Mouse (Mus musculus): ENCODE measurements at regions not wholly inside any gene's neighbourhood (a gene's known extent, or its start where the extent isn't known, plus 50 kb on each side); places are given as distances from the start of the nearest gene placed in this dataset.

- WGBS: 41% methylated on average over 3 of the region's 3 CpGs
- Histone ChIP-seq H3K4me2 (no peak overlapping the region), H3K9ac (no peak overlapping the region), H3K27ac (no peak overlapping the region), H3K4me1 (peaks cover 35% of the 10 kb centered on the region), H3K4me3 (replicated peaks) (no peak overlapping the region), H3K9me3 (replicated peaks) (no peaks in the 10 kb centered on the region), H3K27me3 (no peaks in the 10 kb centered on the region), H3K36me3 (no peaks in the 10 kb centered on the region)
- ATAC-seq (replicated peaks; ENCODE audit: low FRiP score): 0 out of 2 replicates have a peak, but pooled peaks have one; percentile 26
Measured at GRCm38 (mm10) chr9:14199116-14199515, 75.8 kb upstream of the Sesn3 start.

- Histone ChIP-seq H3K4me1 (peaks cover 39% of the 10 kb centered on the region), H3K9me3 (replicated peaks) (no peaks in the 10 kb centered on the region), H3K4me2 (no peak overlapping the region), H3K36me3 (no peaks in the 10 kb centered on the region), H3K27me3 (no peaks in the 10 kb centered on the region), H3K27ac (no peak overlapping the region), H3K9ac (no peak overlapping the region), H3K4me3 (replicated peaks) (no peak overlapping the region)
- 52% methylated on average over 9 of the region's 9 CpGs for WGBS
- 0 out of 2 replicates have a peak, but pooled peaks have one; percentile 34 for ATAC-seq (replicated peaks; ENCODE audit: low FRiP score)
Measured at GRCm38 (mm10) chr9:14199983-14200700, 74.7 kb upstream of the Sesn3 start.

- Histone ChIP-seq H3K27me3 (no peaks in the 10 kb centered on the region), H3K4me2 (no peak overlapping the region), H3K9ac (no peak overlapping the region), H3K4me3 (replicated peaks) (no peak overlapping the region), H3K27ac (no peak overlapping the region), H3K4me1 (peaks cover 39% of the 10 kb centered on the region), H3K36me3 (no peaks in the 10 kb centered on the region), H3K9me3 (replicated peaks) (no peaks in the 10 kb centered on the region)
- no peak for ATAC-seq (replicated peaks; ENCODE audit: low FRiP score)
- whole genome bisulfite sequencing: 89% methylated on average over 4 of the region's 4 CpGs
Measured at GRCm38 (mm10) chr9:14200852-14201251, 74.0 kb upstream of the Sesn3 start.

- H3K36me3 ChIP-seq: no peaks in the 10 kb centered on the region
- no peak overlapping the region for H3K9ac ChIP-seq
- 66% methylated on average over 10 of the region's 10 CpGs for WGBS
- H3K27ac ChIP-seq: peak overlapping the region; percentile 59
- H3K4me2 ChIP-seq: no peak overlapping the region
- H3K4me3 ChIP-seq (replicated peaks): no peak overlapping the region
- H3K27me3 ChIP-seq: no peaks in the 10 kb centered on the region
- H3K9me3 ChIP-seq (replicated peaks): no peaks in the 10 kb centered on the region
- peak; percentile 49; the same call in 1 of the 2 replicates for ATAC-seq (replicated peaks; ENCODE audit: low FRiP score)
- peaks cover 41% of the 10 kb centered on the region for H3K4me1 ChIP-seq
Measured at GRCm38 (mm10) chr9:14202551-14203306, 72.1 kb upstream of the Sesn3 start.

- no peaks in the 10 kb centered on the region for H3K36me3 ChIP-seq
- H3K4me3 ChIP-seq (replicated peaks): no peak overlapping the region
- ATAC-seq (replicated peaks; ENCODE audit: low FRiP score): no peak
- H3K27me3 ChIP-seq: no peaks in the 10 kb centered on the region
- H3K27ac ChIP-seq: peak overlapping the region; percentile 59
- H3K9me3 ChIP-seq (replicated peaks): no peaks in the 10 kb centered on the region
- WGBS: 65% methylated on average over 2 of the region's 2 CpGs
- no peak overlapping the region for H3K9ac ChIP-seq
- no peak overlapping the region for H3K4me2 ChIP-seq
- peaks cover 43% of the 10 kb centered on the region for H3K4me1 ChIP-seq
Measured at GRCm38 (mm10) chr9:14203307-14203695, 71.6 kb upstream of the Sesn3 start.

GRCm38 (mm10) chr9:14203768-14204416 is 71.0 kb upstream of the Sesn3 start:
- H3K4me1 ChIP-seq: peaks cover 43% of the 10 kb centered on the region
- H3K9me3 ChIP-seq (replicated peaks): no peaks in the 10 kb centered on the region
- H3K4me2 ChIP-seq: no peak overlapping the region
- no peak overlapping the region for H3K4me3 ChIP-seq (replicated peaks)
- H3K27ac ChIP-seq: 0 out of 2 replicates have a peak overlapping the region, but pooled peaks have one; percentile 57
- ATAC-seq (replicated peaks; ENCODE audit: low FRiP score): no peak
- H3K27me3 ChIP-seq: no peaks in the 10 kb centered on the region
- WGBS: 65% methylated on average over 11 of the region's 11 CpGs
- no peak overlapping the region for H3K9ac ChIP-seq
- no peaks in the 10 kb centered on the region for H3K36me3 ChIP-seq

- Histone ChIP-seq H3K36me3 (no peaks in the 10 kb centered on the region), H3K27me3 (no peaks in the 10 kb centered on the region), H3K9ac (no peak overlapping the region), H3K4me2 (no peak overlapping the region), H3K4me1 (peaks cover 35% of the 10 kb centered on the region), H3K4me3 (replicated peaks) (no peak overlapping the region), H3K27ac (no peak overlapping the region), H3K9me3 (replicated peaks) (no peaks in the 10 kb centered on the region)
- no peak for ATAC-seq (replicated peaks; ENCODE audit: low FRiP score)
- WGBS: 86% methylated on average over 1 of the region's 1 CpGs
Measured at GRCm38 (mm10) chr9:14204817-14205216, 70.0 kb upstream of the Sesn3 start.

- no peaks in the 10 kb centered on the region for H3K27me3 ChIP-seq
- WGBS: 79% methylated on average over 16 of the region's 16 CpGs
- no peak overlapping the region for H3K9ac ChIP-seq
- ATAC-seq (replicated peaks; ENCODE audit: low FRiP score): no peak; the same call in 1 of the 2 replicates
- H3K9me3 ChIP-seq (replicated peaks): no peaks in the 10 kb centered on the region
- H3K4me3 ChIP-seq (replicated peaks): no peak overlapping the region
- H3K27ac ChIP-seq: no peak overlapping the region
- no peaks in the 10 kb centered on the region for H3K36me3 ChIP-seq
- H3K4me1 ChIP-seq: peaks cover 25% of the 10 kb centered on the region
- H3K4me2 ChIP-seq: no peak overlapping the region
Measured at GRCm38 (mm10) chr9:14206838-14207560, 67.9 kb upstream of the Sesn3 start.

- Histone ChIP-seq H3K4me2 (no peak overlapping the region), H3K9me3 (replicated peaks) (no peaks in the 10 kb centered on the region), H3K4me3 (replicated peaks) (no peak overlapping the region), H3K4me1 (peaks cover 21% of the 10 kb centered on the region), H3K27me3 (no peaks in the 10 kb centered on the region), H3K36me3 (no peaks in the 10 kb centered on the region), H3K27ac (no peak overlapping the region), H3K9ac (no peak overlapping the region)
- peak; percentile 20; the same call in 1 of the 2 replicates for ATAC-seq (replicated peaks; ENCODE audit: low FRiP score)
- WGBS: 53% methylated on average over 3 of the region's 3 CpGs
Measured at GRCm38 (mm10) chr9:14207561-14207936, 67.3 kb upstream of the Sesn3 start.

- WGBS: 46% methylated on average over 2 of the region's 2 CpGs
- Histone ChIP-seq H3K4me3 (replicated peaks) (no peak overlapping the region), H3K36me3 (no peaks in the 10 kb centered on the region), H3K4me1 (peaks cover 17% of the 10 kb centered on the region), H3K27me3 (no peaks in the 10 kb centered on the region), H3K9me3 (replicated peaks) (no peaks in the 10 kb centered on the region), H3K27ac (peak overlapping the region; percentile 23; the same call in 1 of the 2 replicates), H3K9ac (no peak overlapping the region), H3K4me2 (no peak overlapping the region)
- ATAC-seq (replicated peaks; ENCODE audit: low FRiP score): peak; percentile 81; the same call in 1 of the 2 replicates
Measured at GRCm38 (mm10) chr9:14213283-14213682, 61.6 kb upstream of the Sesn3 start.

- Histone ChIP-seq H3K4me2 (no peak overlapping the region), H3K27ac (no peak overlapping the region), H3K4me1 (peaks cover 17% of the 10 kb centered on the region), H3K4me3 (replicated peaks) (no peak overlapping the region), H3K36me3 (no peaks in the 10 kb centered on the region), H3K9ac (no peak overlapping the region), H3K27me3 (no peaks in the 10 kb centered on the region), H3K9me3 (replicated peaks) (no peaks in the 10 kb centered on the region)
- no peak for ATAC-seq (replicated peaks; ENCODE audit: low FRiP score)
- 66% methylated on average over 5 of the region's 5 CpGs for WGBS
Measured at GRCm38 (mm10) chr9:14215171-14215782, 59.6 kb upstream of the Sesn3 start.

All from kidney, embryonic 15.5 days (tissue).